Mouse (Mus musculus) adrenal gland (tissue): Measurements from ENCODE around the gene Aggf1.

Experiments
- intact Hi-C: fragments of 180-260 bp; cut with DNase I; formaldehyde crosslinking; loops from one replicate; pipeline ENCODE4 v1.15.1; 2025

Gene Aggf1

DNA sequence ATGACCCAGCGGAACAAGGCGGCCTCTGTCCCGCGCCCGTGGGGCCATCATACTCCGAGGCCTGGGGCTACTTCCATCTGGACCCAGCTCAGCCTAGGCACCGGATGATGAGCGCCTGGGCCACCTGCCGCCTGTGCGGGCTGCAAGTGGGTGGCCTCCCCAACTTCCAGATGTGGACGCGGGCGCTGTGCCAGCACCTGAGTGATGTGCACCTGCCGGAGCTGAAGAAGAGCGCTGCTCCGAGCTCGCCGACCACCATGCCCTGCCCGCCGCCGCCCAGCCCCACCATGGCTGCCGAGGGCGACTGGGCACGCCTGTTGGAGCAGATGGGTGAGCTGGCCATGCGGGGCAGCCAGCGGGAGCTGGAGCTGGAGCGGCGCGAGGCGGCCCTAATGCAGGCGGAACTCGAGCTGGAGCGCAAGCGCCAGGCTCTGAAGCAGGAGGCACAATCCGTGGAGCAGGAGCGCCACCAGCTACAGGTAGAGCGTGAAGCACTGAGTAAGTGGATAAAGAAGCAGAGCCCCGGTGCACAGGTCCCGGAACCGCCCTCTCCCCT lies 39.0 kb downstream of the Aggf1 start:
- intact Hi-C loops = no loop called here

DNA sequence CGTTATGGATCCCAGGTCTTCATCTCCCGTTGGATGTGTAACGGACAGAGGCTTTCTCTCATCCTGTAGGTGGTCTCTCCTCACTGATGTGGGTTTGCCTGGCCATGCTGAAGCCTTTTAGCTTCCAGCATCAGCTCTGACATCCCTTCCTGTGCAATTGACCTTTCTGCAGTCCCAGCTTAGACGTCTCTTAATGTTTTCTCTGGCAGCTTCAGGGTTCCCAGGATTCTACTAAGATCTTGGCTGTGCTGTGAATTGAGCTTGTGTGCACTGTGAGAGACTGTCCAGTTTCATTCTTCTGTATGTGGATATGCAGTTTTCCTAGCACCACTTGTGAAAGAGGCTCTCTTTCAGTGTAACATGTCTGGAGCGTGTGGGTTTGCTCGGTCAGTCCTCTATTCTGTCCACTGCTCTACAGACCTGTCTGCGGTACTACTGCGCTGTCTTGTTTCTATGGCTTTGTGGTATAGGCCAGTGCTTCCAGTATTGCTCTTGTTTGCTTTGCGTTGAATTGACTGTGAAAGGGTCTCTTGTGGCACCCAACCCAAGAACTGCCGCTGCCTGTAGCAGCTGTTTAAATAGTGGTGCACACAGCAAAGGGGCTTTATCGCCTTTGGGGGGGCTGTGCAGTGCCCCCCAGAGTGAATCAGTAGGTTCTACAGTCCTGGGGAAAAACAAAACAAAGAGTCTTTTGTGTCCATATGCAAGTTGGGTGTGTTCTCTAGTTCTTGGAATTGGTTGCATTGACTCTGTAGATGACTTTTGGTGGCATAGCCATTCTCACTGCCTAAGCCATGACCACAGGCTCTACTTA lies 42.9 kb downstream of the Aggf1 start:
- intact Hi-C loops = no loop called here

DNA sequence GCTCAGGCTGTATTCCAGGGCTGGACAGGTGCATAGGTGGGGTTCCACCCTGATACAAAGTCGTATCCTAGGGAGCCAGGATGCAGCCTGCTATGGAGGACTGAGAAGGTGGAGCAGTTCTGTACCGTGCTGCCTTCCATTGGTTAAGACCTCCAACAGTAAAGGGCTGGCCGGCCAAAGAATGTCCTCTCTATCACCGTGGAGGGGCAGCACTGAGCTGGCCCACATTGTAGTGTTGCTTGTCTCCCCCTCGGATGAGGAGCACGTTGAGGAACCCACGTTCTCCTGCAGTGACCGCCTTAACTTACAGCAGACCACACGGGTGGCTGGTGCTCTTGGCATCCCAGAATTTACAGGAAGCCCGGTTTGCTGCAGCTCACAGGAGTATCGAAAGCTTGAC lies 44.6 kb downstream of the Aggf1 start:
- intact Hi-C loops = no loop called here

DNA sequence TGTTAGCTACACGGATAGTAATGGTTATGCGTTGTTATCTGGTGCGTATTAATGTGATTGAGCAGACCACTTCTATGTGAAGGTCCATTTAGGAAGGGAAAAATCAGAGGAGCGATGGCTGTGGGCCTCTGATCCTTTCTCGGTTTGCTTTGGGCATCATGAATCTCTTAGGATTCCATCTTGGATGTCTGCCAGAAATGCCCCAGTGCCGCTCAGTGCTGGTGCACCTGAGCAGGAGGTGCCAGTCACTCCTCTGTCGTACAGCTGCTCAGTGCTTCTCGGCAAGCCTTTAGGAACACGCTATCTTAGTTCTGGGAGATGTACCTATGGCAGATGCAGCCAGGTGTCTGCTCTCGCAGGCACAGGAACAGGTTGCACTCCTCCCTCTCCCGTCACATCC lies 46.4 kb downstream of the Aggf1 start:
- intact Hi-C loops = no loop called here

DNA sequence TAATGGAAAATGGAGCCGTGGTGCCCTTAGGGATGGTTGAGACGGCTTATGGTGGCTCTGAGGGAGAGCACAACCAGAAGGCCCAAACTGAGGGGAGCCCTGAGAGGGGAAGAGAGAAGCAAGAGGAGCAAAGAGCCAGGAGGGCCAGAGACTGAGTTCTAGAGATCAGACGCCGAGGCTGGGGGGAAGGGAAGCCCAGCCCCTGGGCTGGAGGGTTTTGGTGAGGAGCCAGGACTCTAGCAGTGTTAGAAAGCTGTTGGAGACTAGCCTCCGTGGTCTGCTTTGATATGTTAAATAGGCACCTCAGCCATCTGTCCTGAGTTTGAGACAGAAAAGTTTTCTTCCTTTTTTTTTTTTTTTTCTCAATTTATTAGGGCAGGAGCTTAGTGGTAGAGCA lies 47.8 kb downstream of the Aggf1 start:
- intact Hi-C loops = no loop called here

DNA sequence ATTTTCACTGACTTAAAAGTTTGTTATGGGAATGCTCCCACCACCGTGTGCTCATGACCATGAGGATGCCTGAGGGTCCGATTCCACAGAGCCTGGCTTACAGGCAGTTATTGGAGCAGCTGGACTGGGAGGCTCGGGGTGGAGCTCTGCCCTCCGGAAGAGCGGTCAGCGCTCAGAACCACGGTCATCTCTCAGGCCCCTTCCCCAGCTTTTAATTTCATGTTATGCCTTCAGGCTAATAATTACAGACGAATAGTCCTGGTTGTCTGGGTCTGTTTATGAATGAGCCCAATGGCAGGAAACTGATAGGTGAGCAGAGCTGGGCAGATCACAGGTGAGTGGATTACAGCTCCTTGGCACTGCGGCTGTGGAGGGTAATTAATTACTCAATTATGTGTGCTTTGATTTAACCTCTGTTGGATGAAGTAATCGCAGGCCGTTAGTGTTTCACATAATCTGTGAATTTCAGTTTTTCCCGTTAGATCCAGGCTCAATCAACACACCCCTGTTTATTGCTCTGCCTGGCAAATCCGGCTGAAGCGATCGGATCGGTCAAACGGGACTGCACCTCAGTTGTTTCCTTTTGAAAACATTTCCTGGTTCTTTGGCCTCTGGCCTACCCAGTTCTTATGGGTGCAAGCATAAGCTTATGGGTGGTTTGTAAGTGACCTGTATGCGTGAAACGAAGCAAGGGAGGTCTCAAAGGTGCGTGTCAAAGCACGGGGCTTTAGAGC lies 48.4 kb downstream of the Aggf1 start:
- intact Hi-C loops = no loop called here

DNA sequence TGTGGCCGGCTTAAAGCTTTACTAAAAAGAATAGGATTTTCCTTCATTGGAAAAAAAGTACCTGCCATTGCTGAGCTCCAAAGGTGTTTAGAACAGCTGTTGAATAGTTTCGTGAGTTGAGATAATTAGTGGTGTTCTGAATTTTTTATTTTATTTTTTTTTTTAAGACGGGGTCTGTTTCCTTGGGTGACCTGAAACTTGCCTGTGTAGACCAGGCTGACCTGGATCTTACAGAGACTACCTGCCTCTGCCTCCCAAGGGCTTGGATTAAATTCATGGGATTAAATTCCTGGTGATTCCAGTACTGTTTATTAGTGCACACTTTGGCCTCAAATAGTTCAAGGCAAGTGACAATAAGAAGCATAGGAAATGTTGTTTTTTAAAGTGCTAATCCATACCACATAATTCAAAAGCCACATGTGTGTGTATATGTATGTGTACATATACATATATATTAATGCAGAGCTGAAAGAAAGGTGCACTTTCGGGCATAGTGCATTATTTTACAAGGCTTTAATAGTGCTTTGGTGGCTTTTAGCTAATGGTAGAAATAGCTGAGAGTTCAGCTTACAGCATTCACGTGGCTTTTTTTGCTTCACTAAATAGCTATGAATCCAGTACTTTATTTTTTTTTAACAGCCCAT lies 49.1 kb downstream of the Aggf1 start:
- intact Hi-C loops = no loop called here

DNA sequence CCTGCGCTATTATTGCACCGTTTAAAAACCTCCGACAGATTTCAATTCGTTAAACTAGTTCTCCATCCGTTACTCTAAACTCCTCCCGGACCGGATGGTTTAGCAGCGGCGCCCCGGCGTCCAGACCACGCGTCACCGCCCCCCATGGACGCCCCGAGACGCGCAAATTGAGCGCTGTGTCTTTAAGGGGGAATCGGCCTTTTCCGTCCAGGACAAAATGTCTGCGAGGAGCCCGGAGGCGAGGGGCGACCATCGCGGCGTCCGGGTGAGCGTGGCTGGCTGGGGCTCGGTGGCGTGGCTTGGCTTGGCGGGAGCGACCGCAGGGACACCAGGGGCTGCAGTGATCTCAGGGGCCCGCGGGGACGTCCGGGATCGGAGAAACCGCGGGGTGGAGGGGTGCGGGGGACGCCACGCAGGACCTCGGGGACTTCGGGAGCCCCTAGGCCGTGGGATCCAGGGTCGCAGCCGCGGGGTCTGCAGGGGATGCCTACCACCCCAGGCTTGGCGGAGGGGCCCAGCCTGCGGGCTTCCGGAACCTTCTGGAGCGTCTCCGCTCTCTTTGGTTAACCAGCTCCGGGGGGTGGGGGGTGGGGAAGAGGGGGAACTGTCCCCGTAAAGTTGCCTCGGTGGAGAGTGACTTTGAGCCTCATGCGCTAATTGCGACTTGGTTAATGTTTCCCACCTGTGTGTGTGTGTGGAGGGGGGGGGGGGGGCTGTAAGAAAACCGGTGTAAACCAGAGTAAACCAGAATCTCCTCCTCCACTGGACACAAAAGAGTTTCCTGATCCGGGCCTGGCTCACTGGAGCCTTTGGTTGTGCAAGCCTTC lies 49.9 kb downstream of the Aggf1 start:
- intact Hi-C loops = no loop called here

DNA sequence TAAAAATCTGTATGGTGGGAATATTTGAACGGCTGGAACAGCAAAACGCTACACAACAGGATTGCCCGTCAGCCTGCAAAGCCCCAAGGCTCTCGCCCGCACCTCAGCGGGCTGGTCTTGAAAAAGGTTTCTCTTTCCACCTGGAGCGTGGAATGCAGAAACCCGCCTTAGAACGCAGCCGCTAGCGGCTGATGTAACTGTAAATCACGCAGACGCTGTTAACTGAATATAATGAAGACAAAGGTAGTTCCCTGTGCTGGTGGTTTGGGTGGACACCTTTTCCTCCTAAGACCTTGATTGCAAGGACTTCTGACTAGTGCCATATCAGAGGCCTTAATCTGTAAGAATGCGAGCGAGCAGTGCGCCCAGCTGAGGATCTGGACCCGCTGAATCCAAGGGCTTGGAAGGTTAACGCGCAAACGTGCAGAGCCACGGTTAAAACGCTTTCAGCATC lies 50.5 kb downstream of the Aggf1 start:
- intact Hi-C loops = no loop called here

DNA sequence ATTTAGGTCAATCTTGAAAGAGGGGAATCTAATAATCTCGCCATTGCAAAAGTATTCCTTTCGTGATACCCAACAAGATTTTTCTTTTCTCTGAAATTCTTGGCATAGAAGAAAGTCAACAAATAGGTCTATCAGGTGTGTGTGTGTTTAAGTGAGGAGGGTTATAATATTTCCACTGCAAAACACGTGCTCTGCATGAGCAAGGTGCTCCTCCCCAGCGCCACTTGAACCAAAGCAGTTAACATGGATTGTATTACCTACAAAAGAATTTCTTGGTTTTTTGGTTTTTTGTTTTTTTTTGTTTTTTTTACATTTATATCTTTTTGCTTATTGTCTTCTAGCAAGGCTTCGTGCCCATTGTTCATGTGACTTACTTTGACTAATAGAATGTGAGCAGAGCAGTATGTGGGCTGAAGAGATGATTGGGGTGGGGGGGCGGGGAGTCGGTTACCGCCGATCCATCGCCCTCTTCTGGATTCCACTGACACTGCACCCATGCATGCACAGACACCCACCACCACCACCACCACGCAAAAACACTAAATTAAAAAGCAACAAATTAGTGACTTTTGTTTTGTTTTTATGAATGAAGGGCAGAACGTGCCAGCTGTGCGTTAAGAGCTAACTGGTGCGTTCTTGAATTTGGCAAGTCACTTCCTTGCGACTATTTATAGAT lies 51.1 kb downstream of the Aggf1 start:
- intact Hi-C loops = no loop called here

DNA sequence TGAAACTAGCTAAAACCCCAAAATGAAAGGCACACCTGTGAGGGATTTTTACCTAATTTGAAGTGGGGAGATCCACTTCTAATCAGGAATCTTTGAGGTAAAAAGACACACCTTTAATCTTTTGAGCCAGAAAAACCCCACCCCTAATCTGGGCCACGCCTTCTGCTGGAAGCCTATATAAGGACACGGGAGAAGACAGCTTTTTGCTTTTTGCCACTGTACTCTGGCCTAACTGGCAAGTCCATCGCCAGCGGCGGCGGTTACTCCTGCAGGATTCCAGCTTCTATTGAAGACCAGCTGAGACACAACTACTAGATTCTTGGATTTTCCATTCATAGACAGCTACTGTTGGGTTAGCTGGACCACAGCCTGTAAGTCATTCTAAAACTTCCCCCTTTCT lies 51.8 kb downstream of the Aggf1 start, which contains the start of gene Zbed3:
TSS of gene Zbed3 (plus strand) at position 213 of the 400 bp plus-strand sequence.
- intact Hi-C loops = no loop called here

DNA sequence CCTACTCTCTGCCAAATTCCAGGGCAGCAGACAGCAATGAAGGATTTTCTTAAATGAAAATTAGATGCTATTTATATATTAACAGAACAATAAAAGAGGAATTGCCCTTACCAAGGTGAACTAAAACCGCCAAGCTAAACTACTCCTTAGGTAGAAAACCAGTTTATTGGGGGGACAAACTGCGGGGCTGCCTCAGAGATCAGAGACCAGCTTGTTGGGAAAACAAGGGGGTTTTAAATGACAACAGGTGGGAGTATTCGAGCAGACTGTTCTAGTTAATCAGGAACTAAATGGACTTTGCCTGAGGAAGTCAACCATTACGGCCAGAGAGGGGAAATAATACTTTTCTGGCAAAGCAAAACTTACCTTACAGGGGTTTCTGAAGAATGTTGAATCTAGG lies 54.7 kb downstream of the Aggf1 start:
- intact Hi-C loops = no loop called here

DNA sequence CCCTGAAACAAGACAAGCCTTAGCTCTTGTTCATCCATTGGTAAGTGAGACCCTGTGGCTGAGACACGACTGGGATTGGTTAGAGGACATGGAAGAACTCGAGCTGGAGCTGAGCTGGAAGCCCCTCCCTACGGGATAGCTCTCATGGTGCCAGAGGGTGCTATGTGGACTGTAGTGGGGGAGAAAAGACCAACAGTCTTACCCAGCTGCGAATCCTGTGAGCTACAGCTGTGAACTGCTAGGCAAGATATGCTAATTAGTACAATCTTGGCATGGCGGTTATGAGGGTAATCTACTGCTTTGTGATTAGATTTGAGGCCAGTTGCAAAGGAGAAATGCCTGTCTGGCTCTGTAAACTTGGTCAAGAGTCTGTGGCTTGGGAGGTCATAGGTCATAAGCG lies 56.0 kb downstream of the Aggf1 start:
- intact Hi-C loops = no loop called here

DNA sequence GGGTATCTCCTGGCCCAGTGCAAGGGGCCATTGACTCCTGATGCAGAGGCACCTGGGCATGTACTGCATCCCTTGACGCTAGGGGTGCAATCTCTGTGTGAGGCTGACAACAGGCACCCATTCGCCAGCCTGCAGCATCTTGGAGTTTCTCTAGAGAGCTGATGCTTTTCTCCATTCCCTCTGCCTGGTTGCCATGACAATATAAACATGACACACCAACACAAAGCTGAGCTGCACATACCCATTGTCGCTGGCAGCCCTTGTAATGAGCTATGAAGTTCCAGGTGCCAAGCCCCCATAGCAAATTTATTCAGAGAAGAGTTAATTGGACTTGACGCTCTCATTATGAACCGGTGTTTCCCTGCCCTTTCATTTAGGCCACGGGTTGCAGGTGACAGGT lies 63.1 kb downstream of the Aggf1 start:
- intact Hi-C loops = no loop called here

DNA sequence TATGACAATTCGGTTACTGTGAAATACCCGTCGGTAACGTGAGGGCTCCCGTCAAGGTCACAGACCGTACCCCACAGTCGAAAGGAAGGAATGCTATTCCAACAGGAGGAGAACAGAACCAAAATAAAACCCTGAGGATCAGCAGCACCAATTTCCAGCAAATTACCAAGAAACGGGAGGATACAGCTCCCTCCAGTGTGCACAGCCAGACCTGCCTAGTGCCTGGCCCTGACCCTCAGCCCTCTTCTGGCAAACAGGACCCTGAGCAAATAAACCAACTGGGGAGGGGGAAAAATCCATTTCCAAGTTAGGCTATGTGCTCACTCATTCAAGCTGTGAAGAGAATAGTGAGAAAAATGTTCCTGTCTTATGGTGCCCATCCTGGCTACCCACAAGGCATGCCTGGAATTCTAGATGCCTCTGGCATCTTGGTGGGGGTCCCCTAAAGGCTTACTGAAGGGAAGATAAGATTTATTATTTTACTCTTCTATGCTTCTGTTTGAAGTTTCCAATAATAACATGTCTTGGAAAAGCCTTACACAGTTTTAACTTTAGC lies 68.0 kb downstream of the Aggf1 start:
- intact Hi-C loops = no loop called here

DNA sequence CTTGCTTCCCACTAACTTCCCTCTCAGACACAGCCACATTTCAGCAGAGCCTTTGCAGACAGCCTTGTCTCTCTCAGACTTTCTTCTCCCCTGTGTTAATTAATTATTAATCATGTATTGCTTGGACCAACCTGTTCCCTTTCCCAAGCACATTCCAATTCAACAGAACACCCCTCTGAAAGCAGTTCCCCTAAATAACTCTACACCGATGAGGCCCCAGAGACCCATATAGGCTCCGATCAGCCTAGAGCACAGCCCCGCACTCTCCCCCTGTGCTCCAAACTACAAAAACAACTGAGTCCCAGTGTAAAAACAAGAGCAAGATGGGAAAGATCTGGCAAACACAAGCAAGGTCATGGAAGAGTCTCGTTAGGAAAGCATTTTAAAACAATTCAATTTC lies 68.6 kb downstream of the Aggf1 start:
- intact Hi-C loops = no loop called here
